33 mouse cellular contexts compared by ENCODE assay signal in genomic region chr8:54420339-54421098, GRCm38 (mm10).
A peak's percentile ranks its signal among the peaks of the same experiment; 100 is the strongest.
DNase-seq lines count a peak whose midpoint lies in the region; ATAC-seq lines count a peak whose summit lies in the region.
"Had no signal": no experiment of that assay in that cellular context is flagged by ENCODE, and none has a peak within 500 bp of the region (broad histone marks: within the 10 kb centered on the region; RNA-seq: fewer than 3 reads in every experiment).

No protein-coding gene starts in this region.

- H3K27ac ChIP-seq in intestine, embryonic 15.5 days = no peak overlapping the region
- H3K27ac ChIP-seq: embryonic facial prominence, embryonic 13.5 days; gastrocnemius, adult 2 months; heart, embryonic 13.5 days; hindbrain, embryonic 10.5 days; lung, embryonic 15.5 days; midbrain, embryonic 15.5 days; neural tube, embryonic 13.5 days had no signal

- no peak overlapping the region for H3K4me3 ChIP-seq in intestine, embryonic 15.5 days (replicated peaks)
- H3K4me3 ChIP-seq: embryonic facial prominence, embryonic 13.5 days; gastrocnemius, adult 2 months; heart, embryonic 13.5 days; hindbrain, embryonic 10.5 days; lung, embryonic 15.5 days; midbrain, embryonic 15.5 days; myocyte; neural tube, embryonic 13.5 days had no signal

- WGBS in intestine, embryonic 15.5 days = 79% methylated on average over 6 of the region's 6 CpGs

- no peaks in the 10 kb centered on the region for H3K27me3 ChIP-seq in intestine, embryonic 15.5 days (replicated peaks)
- H3K27me3 ChIP-seq: embryonic facial prominence, embryonic 13.5 days; heart, embryonic 13.5 days; lung, embryonic 15.5 days; midbrain, embryonic 15.5 days; neural tube, embryonic 13.5 days had no signal

- no peaks in the 10 kb centered on the region for H3K36me3 ChIP-seq in intestine, embryonic 15.5 days
- H3K36me3 ChIP-seq: embryonic facial prominence, embryonic 13.5 days; heart, embryonic 13.5 days; hindbrain, embryonic 10.5 days; lung, embryonic 15.5 days; midbrain, embryonic 15.5 days; neural tube, embryonic 13.5 days had no signal

- peak; percentile 67 for ATAC-seq in frontal cortex, adult (ENCODE audit: low TSS enrichment)
- ATAC-seq in granulocyte monocyte progenitor cell, adult 5-6 weeks (replicated peaks; ENCODE audit: poor library complexity, severe bottlenecking) = peak; percentile 78
- peak; percentile 59; the same call in 1 of the 2 replicates for ATAC-seq in monocyte, adult 5-6 weeks (replicated peaks; ENCODE audit: insufficient number of reproducible peaks, low FRiP score, low TSS enrichment, poor library complexity, severe bottlenecking)
- no peak for ATAC-seq in intestine, embryonic 15.5 days
- no peak for ATAC-seq in erythroid progenitor cell, adult 5-6 weeks (replicated peaks; ENCODE audit: low FRiP score, poor library complexity, severe bottlenecking)
- ATAC-seq: CD4-positive, CD25-positive, alpha-beta regulatory T cell, adult 4 months; forebrain, embryonic 14.5 days; hindbrain, embryonic 16.5 days; midbrain, embryonic 15.5 days had no signal

- no peaks in the 10 kb centered on the region for H3K4me1 ChIP-seq in intestine, embryonic 15.5 days (replicated peaks)
- H3K4me1 ChIP-seq: embryonic facial prominence, embryonic 13.5 days; hindbrain, embryonic 10.5 days; lung, embryonic 15.5 days; midbrain, embryonic 15.5 days; neural tube, embryonic 13.5 days had no signal

- H3K4me2 ChIP-seq in intestine, embryonic 15.5 days (replicated peaks) = no peak overlapping the region
- H3K4me2 ChIP-seq: embryonic facial prominence, embryonic 13.5 days; heart, embryonic 13.5 days; lung, embryonic 15.5 days; midbrain, embryonic 15.5 days; neural tube, embryonic 13.5 days had no signal

- H3K9me3 ChIP-seq in intestine, embryonic 15.5 days = no peaks in the 10 kb centered on the region
- H3K9me3 ChIP-seq: embryonic facial prominence, embryonic 13.5 days; heart, embryonic 13.5 days; hindbrain, embryonic 10.5 days; lung, embryonic 15.5 days; midbrain, embryonic 15.5 days; neural tube, embryonic 13.5 days had no signal

- no peak for DNase-seq in frontal cortex, postnatal 10 days (ENCODE audit: low spot score in 2 of 2)
- DNase-seq in brain, adult 2 months (ENCODE audit: low read depth, low spot score) = peak; percentile 44
- no peak for DNase-seq in urinary bladder, postnatal 36 days (ENCODE audit: low spot score in 2 of 2)
- DNase-seq: adrenal gland, adult 2 months; adrenal gland, postnatal 36 days; cerebellum, adult 8-10 months; cerebellum, postnatal 25 days; embryo, embryonic 11 days; gastrocnemius, adult 2 months; gastrocnemius, postnatal 36 days; heart, postnatal 10 days; kidney, adult 2 months; kidney, postnatal 4 days; layer of hippocampus, postnatal 36 days; liver; lung, postnatal 36 days; thymus, adult 2 months; thymus, postnatal 4 days had no signal

- no peak overlapping the region for H3K9ac ChIP-seq in intestine, embryonic 15.5 days
- H3K9ac ChIP-seq: embryonic facial prominence, embryonic 13.5 days; heart, embryonic 13.5 days; lung, embryonic 15.5 days; midbrain, embryonic 15.5 days; neural tube, embryonic 13.5 days had no signal

Comparison
In these comparisons a context has a peak if more than half of its experiments do, and no peak if none do; other contexts are left out.
1. ATAC-seq: peak in frontal cortex, adult (single experiment), granulocyte monocyte progenitor cell, adult 5-6 weeks (single experiment) and monocyte, adult 5-6 weeks (single experiment); none in intestine, embryonic 15.5 days (single experiment) and erythroid progenitor cell, adult 5-6 weeks (single experiment).